Mouse (Mus musculus) mouse embryonic stem cell (cell line): ENCODE data around the gene Itih5.

Experiments
- in situ Hi-C, 2 experiments: fragments of 300-500 bp; cut with MboI; formaldehyde crosslinking; loops; 1 replicate in 1 of 2; 3 replicates in 1 of 2; pipeline ENCODE4 v1.14.3; 2019 to 2020; ENCODE audit warnings: low sequenced_read_pairs in 2 of 2, low pct_unique_long_range_greater_than_20kb in 1 of 2, mixed read lengths in 1 of 2; ENCODE audit not compliant: unreplicated experiment in 1 of 2

Itih5 gene

DNA sequence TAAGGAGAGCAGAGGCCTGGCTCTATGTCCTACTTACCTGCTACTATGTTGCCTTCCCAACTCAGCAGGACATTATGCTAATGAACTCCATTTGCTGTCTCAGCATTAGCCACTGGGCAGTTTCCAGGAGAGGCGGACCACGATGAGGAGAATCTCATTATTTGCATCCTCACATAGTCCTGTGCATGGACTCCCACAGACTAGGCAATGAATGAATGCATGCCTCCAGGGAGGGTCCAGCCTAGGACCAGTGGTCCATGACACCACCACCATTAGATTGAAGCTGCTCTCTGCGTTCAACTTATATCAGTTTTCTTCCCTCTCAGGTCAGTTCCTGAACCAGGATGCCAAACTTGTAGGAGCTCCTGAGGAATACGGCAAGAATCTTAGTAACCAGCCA, 97.6 kb downstream of the Itih5 start:
- in situ Hi-C loops = no loop called here

- in situ Hi-C loops = no loop called here
These were observed 98.1 kb downstream of the Itih5 start for GRCm38 (mm10) chr2:10251466-10251865.

DNA sequence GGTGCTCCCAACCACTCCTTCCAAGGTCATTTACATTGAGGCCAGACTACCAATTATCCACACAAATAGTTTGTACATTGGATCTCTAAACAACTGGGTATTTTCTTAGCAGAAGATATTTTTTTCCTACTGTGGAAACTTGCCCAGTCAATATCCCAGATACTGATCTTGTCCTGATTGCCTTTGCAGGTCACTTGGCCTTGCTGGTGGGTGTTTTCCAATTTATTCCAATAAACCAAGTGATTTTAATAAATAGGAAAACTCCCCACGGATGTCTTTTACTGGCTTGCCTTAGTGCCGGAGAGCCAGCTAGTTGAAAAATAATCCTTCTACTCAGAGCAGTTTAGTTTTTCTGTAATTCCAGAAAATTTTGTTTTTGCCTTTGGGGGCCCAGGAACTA, 98.6 kb downstream of the Itih5 start:
- in situ Hi-C loops = no loop called here

DNA sequence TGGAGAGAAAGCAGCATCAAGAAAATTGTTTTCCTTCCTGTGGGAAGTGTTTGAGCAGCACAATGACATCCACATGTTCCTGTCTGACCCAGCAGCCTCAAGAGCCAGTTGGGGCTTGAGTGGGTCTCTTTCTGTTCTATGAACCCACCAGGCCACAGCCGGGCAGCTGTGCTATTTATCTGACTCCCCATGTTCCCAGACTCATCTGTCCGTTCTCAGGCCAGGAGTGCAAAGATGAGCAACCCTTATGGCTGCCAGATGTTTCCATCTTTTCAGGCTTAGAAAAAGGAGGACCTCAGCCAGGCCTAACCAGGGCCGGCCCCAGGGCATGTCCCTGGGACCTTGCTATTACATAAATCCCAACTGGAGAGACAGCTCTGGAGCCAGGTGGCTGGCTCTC, 100.0 kb downstream of the Itih5 start:
- in situ Hi-C loops = no loop called here

GRCm38 (mm10) chr2:10256949-10257348, 103.6 kb downstream of the Itih5 start:
- in situ Hi-C loops = no loop called here

DNA sequence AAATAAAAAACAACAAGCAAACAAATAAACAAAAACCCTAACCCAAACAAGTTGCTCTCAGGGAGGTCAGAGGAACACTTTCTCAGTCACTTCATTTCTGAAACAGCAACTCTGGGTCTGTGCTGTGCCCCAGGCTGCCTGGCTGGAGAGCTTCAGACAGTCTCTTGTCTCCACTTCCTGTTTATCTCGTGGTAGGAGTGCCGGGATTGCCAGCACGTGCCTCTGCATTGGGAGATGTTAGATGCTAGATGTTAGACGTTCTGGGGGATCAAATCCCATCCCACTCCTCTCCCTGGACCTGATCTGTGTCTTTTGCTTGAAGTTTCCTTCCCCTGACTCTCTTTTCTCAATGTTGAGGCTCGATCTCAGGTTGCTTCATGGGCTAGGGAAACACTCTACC, 104.9 kb downstream of the Itih5 start:
- in situ Hi-C loops = no loop called here

DNA sequence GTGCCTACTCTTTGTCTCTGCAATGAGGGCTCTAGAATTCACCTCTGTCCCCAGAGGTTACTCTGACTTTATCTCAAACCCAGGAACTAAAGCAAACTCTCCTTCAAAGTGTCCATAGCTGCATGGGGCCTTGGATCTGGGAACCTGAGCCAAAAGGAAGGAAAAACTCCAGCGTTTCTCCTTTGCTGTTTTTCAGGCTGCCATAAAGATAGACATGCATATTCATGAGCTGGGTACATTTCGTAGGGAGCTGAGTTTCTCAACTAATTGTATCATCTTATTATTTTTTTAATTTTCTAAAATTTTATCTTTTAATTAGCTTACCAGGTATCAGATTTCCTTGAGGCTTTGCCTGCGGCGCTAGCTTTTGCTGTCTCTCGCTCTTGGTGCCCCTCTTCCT, 106.7 kb downstream of the Itih5 start:
- in situ Hi-C loops = no loop called here

DNA sequence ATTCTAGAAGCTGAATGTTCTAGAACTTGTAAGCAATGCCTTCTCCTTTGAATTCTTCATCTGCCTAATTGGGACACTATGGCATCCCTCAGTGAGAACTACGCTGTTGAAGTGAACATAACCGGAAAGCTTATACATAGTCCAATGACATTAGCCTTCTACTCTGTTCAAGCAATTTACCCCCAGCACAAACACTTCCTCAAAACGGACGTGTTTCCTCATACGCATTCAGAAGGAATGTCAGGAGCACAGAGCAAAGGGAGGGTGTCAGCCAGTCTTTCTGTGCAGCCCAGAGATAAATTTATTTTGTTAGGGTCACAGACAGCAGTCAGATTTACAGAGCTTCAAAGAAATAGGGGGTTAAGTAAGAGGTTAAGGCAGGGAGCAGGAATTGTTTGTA, 108.0 kb downstream of the Itih5 start:
- in situ Hi-C loops = no loop called here

DNA sequence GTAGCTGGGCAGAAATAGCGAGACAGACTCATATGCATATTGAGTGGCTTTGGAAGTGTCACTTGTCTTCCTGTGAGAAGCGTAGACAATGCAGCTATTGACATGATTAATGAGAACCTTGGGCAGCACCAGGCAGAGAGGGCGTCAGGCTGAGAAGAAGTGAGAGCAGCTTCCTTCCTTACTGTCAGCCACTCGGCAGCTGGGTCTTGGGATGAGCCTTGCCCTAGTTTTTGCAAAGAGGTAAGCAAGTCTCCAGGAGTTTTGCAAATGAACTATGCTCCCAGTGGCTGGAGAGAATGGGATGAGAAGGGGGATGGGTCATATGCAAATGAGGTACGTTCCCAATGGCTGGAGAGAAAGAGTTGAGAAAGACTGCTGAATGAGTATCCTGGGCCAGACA, 109.4 kb downstream of the Itih5 start:
- in situ Hi-C loops = no loop called here

- in situ Hi-C loops = no loop called here
These were observed 110.6 kb downstream of the Itih5 start for GRCm38 (mm10) chr2:10263909-10264489.

GRCm38 (mm10) chr2:10265881-10266280, 112.5 kb downstream of the Itih5 start:
- in situ Hi-C loops = no loop called here

DNA sequence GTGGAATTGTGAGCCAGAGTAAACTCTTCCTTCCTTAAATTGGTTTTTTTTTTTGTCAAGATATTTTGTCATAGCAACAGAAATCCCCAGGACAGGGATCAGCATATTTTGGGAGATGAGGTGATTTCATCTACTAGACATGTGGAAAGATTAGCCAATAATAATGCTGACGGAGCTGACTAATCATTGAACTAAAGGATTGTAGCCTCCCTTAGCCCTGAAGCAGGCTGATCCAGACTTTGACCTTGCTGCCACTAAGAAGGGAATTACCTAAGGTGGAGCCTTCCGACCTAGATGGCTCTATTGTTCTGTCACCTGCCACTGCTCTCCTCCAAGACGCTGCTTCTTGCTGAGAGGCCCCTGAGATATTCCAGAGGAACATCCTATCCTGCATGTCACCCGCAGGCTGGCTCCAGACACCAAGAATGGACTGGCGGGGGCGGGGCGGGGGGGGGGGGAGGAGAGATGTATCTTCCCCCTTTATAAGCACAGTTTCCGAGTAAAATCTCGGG, 119.3 kb downstream of the Itih5 start:
- in situ Hi-C loops = no loop called here

DNA sequence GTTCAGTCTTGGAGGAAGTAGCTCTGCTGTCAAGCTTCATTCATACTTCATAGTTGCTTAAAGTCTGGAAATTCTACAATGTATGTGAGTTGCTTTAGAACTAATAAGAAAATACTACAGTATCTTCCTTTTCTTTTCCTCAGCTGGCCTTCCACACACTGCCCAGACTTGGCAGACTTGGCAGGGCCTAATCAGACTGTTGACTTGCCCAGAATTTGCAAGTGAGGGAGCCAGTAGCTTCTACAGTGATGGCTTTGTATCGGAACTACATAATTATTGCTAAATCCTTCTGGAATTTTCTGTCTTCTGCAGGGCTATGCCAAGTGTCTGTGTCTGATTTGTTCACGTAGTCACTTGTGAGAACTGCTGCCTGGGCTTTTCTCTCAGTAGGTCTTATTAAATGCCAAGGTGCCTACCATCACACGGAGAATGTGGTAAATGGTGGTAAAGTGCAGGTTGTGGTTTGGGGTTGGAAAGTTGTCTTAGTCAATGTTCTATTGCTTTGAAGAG, 120.2 kb downstream of the Itih5 start:
- in situ Hi-C loops = no loop called here

DNA sequence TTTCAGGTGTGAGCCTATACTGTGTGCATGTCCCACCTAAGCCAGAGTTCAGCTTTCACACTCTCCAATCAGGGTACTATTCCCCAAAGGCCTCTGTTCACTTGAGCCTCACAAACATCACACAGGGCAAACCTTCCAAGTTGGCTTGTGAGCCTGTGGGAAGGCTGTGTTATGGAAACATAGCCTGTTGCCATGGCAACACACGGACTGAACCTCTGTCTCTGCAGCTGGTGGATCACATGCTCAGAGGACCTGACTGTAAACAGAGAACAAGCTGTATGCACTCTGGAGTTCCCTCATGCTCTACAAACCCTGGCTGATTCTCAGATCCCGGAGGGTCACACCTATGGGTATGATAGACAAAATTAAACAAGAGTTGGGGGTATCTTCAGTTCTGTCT, 122.8 kb downstream of the Itih5 start:
- in situ Hi-C loops = no loop called here

DNA sequence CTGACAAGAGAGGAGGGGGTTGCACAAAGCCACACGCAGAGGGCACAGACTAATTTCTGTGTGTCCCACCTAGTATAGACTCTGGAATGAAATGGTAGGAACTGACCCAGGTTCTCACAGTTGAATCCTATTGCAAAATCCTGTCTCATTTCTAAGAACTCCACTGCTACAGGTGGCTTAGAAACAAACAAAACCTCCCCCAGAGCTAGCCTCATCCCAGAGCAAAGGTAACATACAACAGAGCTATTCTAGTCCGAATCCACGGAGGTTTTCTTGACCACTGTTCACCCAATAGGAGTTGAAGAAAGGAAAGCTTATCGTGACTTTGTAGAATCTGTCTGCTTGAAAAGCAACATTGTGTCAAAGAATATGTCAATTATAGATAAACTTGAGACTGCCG, 130.3 kb downstream of the Itih5 start:
- in situ Hi-C loops = no loop called here

DNA sequence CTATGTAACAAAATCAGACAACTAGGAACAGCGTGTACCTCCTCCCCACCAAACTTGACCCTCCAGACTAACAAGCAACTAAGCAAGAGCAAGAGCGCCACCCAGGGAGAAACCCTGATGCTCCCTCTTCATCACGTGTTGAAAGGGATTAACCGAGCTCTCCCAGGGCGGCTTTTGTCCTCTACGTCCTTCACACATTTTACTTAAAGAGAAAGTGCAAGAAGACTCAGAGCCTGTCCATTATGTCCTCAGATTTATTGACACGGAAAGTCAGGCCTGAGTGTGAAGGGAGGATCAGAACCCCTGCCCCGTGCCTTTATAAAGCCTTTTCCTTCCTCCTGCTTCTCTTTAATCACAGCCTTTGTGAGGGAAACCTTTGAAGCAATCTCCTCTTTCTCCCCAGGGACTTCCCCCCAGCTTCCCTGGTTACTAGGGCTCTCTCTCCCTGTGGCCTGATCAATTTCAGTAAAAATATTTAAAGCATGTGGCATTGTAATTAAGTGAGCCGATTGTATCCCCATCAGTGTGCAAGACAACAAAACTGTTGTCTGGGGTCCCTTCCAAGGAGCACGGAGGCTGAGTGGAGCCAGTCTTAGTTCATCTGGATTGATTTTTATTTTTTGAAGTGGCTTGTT, 131.4 kb downstream of the Itih5 start:
- in situ Hi-C loops = no loop called here

GRCm38 (mm10) chr2:10285975-10286374, 132.6 kb downstream of the Itih5 start:
- in situ Hi-C loops = no loop called here

DNA sequence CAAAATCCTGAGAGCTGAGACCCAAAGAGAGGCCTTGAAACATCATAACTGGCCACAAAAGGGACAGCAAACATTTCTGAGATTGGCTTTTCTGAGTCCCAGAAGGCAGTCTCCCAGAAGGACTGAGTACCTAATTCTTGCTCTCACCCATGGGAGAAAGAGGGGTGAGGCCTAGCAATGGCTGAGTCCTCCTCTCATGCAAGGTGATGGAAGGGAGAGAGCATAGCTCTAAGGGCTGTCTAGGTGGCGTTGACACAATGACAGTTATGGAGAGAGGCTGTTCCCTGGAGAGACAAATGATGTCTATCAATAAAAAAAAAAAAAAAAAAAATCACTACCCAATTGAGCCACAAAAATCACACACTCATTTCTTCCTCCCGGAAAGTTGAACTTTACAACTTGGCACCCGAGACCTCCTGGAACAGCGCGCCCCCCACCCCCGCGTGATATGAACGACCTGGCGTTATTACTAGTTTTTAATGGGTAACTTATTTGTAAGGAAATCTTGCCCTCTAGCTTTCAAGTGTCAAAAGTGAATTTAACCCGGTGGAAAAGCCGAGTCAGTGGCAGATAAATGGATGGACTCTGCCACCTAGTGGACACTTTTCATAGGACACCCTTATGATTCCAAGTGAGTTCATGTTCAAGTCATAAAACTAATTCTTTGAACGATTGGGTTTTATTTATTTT, 134.9 kb downstream of the Itih5 start:
- in situ Hi-C loops = no loop called here

DNA sequence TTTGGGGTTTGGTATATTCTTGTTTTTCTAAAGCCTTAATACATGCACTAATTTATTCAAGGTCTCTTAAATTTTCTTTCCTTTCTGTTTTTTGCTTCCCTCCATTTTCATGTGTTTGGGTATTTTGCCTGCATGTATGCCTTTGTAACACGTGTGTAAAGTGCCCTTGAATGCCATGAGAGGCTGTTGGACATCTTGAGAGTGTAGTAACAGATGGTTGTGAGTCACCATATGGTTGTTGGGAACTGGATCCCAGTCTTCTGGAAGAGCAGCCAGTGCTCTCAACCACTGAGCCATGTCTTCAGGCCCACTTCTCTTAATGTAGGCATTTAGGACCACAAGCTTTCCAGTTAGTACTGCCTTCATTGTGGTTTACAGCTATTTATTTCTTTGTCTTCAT, 135.5 kb downstream of the Itih5 start:
- in situ Hi-C loops = no loop called here

- in situ Hi-C loops = loop anchor here (5.0 to 10.0 kb wide), 2 partner anchors 188 to 195 kb away; no protein-coding TSS in a partner anchor
These were observed 136.7 kb downstream of the Itih5 start for GRCm38 (mm10) chr2:10290115-10290514.
